14 mouse cellular contexts compared by ENCODE assay signal in genomic region chr7:132468391-132468790, GRCm38 (mm10).
"Had no signal": no experiment of that assay in that cellular context is flagged by ENCODE, and none has a peak within 500 bp of the region (broad histone marks: within the 10 kb centered on the region; RNA-seq: fewer than 3 reads in every experiment).

No protein-coding gene starts in this region.

- H3K27me3 ChIP-seq: limb, embryonic 12.5 days; limb, embryonic 15.5 days had no signal

- H3K9me3 ChIP-seq: limb, embryonic 12.5 days; limb, embryonic 15.5 days had no signal

- H3K4me1 ChIP-seq: limb, embryonic 12.5 days; limb, embryonic 15.5 days had no signal

- H3K4me2 ChIP-seq: limb, embryonic 12.5 days; limb, embryonic 15.5 days; liver, embryonic 11.5 days; midbrain, embryonic 11.5 days had no signal

- H3K36me3 ChIP-seq: limb, embryonic 12.5 days; limb, embryonic 15.5 days had no signal

- H3K4me3 ChIP-seq: limb, embryonic 12.5 days; limb, embryonic 15.5 days had no signal

- ATAC-seq: intestine, postnatal 0 days; liver, postnatal 0 days had no signal

- DNase-seq: kidney, adult 2 months; kidney, postnatal 36 days; left cerebral cortex, postnatal 4 days; liver, postnatal 0 days; lung, postnatal 4 days; midbrain, embryonic 14.5 days; thymus, adult 18-20 months; thymus, postnatal 36 days had no signal

- H3K9ac ChIP-seq: limb, embryonic 12.5 days; limb, embryonic 15.5 days; liver, embryonic 14.5 days; liver, postnatal 0 days had no signal

- H3K27ac ChIP-seq: limb, embryonic 12.5 days; limb, embryonic 15.5 days; liver, embryonic 14.5 days had no signal
